Mouse (Mus musculus) thymus, adult 2 months (tissue): ENCODE measurements around the gene Rogdi. TPM values are rescaled to one million over a fixed set of nuclear protein-coding genes. Genes with fewer than 3 reads are reported as not detected.
A peak's percentile ranks its signal among the peaks of the same experiment; 100 is the strongest.

Source experiments
- DNase-seq: peaks from one replicate; pipeline ENCODE4 v3.0.0; 2021
- H3K27ac ChIP-seq: fragments of 200-500 bp; 2 replicates; pipeline ENCODE4 v1.5.1; 2012; ENCODE audit warnings: low read length, control low read depth; ENCODE audit not compliant: control insufficient read depth, insufficient read depth
- H3K27me3 ChIP-seq: fragments of 200-500 bp; 2 replicates; pipeline ENCODE4 v1.6.1; 2012; ENCODE audit warnings: mild to moderate bottlenecking, low read length, moderate library complexity, mixed read lengths; ENCODE audit not compliant: control insufficient read depth, insufficient read depth
- H3K36me3 ChIP-seq: fragments of 200-500 bp; 2 replicates; pipeline ENCODE4 v1.6.1; 2012; ENCODE audit warnings: mild to moderate bottlenecking, low read length, moderate library complexity; ENCODE audit not compliant: control insufficient read depth, insufficient read depth
- H3K4me1 ChIP-seq: fragments of 200-500 bp; replicated peaks from 2 replicates; pipeline ENCODE4 v1.6.1; 2012; ENCODE audit warnings: low read length; ENCODE audit not compliant: control insufficient read depth, insufficient read depth
- H3K4me3 ChIP-seq: fragments of 200-500 bp; 2 replicates; pipeline ENCODE4 v1.5.1; 2012; ENCODE audit warnings: mild to moderate bottlenecking, low read length, control low read depth, moderate library complexity; ENCODE audit not compliant: control insufficient read depth, insufficient read depth
- CTCF ChIP-seq: fragments of 200-500 bp; IDR thresholded peaks from 2 replicates; pipeline ENCODE4 v1.5.1; 2012; ENCODE audit warnings: mild to moderate bottlenecking, control low read depth, low read length, moderate library complexity, borderline replicate concordance; ENCODE audit not compliant: control insufficient read depth, poor library complexity, insufficient read depth; ENCODE audit errors: extremely low read depth
- POLR2A ChIP-seq: fragments of 200-500 bp; IDR thresholded peaks from 2 replicates; pipeline ENCODE4 v1.6.1; 2012; ENCODE audit warnings: mild to moderate bottlenecking, low read length, control low read depth, moderate library complexity; ENCODE audit not compliant: control insufficient read depth, poor library complexity, insufficient read depth; ENCODE audit errors: extremely low read depth
- WGBS: fragments of 180-500 bp; shearing (Covaris S2); methylation state at CpG from one replicate; pipeline ENCODE4 v1.1.7; 2018; 5-methylcytosine and 5-hydroxymethylcytosine counted together
- polyA plus RNA-seq: library from polyadenylated mRNA; depleted of rRNA; stranded (reverse); fragments of >200 nt; gene quantifications from 2 replicates; pipeline ENCODE4 v1.2.3, GENCODE M21; 2012

The Rogdi gene
- polyA plus RNA-seq, 1 experiment, result 142 TPM

DNA sequence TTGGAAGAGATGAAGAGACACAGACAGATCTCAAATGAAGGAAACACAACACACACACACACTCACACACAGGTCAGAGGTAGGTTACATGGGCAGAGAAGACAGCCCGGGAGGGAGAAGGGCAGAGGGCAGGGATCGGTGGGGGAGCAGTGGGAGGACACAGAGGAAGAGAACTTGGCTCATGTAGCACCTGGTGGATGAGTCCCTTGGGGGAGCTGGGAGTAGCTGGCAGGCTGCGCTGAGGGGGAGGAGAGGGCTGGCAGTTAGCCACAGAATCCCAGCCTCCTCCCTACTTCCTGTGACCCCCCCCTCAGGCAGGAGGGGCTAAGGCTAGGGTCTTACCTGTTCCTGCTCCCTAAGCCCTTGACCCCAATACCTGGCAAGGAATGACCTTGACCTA, 15.8 kb downstream of the Rogdi start, which contains the start of gene Sept12:
Gene Sept12 (minus strand): TSS at position 300 of the 400 bp plus-strand sequence.
- H3K36me3 ChIP-seq, result no peaks in the 10 kb centered on the region
- H3K4me3 ChIP-seq, result no peak within 1 kb of the TSS
- no peaks in the 10 kb centered on the region for H3K27me3 ChIP-seq
- WGBS, result 58% methylated on average over 3 of the region's 3 CpGs
- H3K4me1 ChIP-seq, result no peaks in the 10 kb centered on the region
- H3K27ac ChIP-seq, result no peak within 1 kb of the TSS
- TF ChIP-seq CTCF (no peak), POLR2A (no peak)
- no peak for DNase-seq

DNA sequence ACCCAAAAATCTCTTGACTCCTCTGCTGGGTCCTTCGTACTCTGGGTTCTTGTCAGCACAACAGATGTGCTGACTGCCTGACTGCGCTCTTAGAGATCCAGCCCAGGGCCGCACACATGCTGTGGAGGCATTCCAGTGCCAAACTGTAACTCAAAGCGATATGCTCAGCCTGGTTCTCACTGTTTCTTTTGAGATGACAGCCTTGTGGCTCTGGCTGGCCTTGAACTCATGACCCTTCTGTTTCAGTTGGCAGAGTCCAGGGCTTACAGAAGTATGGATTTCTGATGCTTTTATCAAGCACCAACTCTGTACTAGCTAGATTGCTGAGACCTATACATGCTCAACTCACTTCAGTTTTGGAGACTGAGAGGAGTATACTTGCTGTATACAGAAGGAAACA, 20.1 kb downstream of the Rogdi start:
- no peak overlapping the region for H3K4me3 ChIP-seq
- H3K36me3 ChIP-seq, result no peaks in the 10 kb centered on the region
- TF ChIP-seq CTCF, result no peak
- no peak for TF ChIP-seq POLR2A
- no peak overlapping the region for H3K27ac ChIP-seq
- DNase-seq, result no peak
- no peaks in the 10 kb centered on the region for H3K4me1 ChIP-seq
- H3K27me3 ChIP-seq, result no peaks in the 10 kb centered on the region
- 92% methylated on average over 4 of the region's 4 CpGs for WGBS

DNA sequence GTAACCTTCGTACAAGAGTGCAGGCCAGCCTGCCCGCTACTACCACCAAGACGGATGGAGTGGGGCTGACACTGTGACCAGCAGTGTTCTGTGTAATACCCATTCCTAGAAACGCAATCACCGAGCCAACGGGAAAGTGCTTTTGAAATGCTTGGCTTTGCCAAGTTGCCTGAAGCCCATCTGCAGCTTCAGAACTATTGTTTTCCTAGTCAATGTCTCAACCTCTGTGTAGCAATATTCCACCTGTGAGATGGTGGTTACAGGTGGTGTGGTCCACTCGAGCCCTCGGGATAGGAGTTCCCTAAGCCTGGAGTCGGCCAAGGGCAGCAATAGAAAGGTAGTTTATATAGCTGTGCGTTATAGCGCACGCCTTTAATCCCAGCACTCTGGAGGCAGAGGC, 28.6 kb downstream of the Rogdi start:
- Histone ChIP-seq H3K4me1 (no peaks in the 10 kb centered on the region), H3K27me3 (no peaks in the 10 kb centered on the region), H3K36me3 (no peaks in the 10 kb centered on the region), H3K4me3 (no peak overlapping the region), H3K27ac (no peak overlapping the region)
- TF ChIP-seq POLR2A (no peak), CTCF (no peak)
- WGBS, result 96% methylated on average over 12 of the region's 12 CpGs
- DNase-seq, result no peak

DNA sequence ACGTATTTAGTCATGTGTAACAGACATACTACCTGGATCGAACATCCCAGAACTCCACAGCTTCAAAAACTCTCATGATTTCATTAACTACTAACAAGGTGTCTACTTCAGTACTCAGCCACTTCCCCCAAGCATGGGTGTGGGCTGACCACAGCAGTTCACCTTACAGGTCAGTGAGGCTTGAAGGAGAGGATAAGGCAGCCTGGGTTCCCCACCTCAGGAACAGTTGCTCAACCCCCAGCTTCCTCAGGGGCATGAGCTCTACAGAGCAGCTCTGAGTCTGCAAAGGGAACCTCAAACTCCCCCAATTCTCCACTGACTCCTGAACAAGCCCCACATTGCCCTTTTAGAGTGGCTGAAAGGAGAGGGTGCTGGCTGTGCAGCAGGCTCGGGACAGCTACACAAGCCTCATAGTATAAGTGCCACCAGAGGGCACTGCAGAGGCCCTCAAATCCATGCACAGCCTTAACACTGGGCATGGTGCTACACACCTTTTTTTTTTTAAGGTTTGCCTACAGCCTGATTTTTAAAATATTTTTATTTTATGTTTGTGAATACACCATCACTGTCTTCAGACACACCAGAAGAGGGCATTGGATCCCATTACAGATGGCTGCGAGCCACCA, 33.5 kb downstream of the Rogdi start:
- Histone ChIP-seq H3K36me3 (no peaks in the 10 kb centered on the region), H3K4me3 (no peak overlapping the region), H3K27ac (no peak overlapping the region), H3K4me1 (no peaks in the 10 kb centered on the region), H3K27me3 (no peaks in the 10 kb centered on the region)
- TF ChIP-seq POLR2A (no peak), CTCF (peak; percentile 52; the same call in 1 of the 2 replicates)
- WGBS, result 75% methylated on average over 4 of the region's 4 CpGs
- no peak for DNase-seq

DNA sequence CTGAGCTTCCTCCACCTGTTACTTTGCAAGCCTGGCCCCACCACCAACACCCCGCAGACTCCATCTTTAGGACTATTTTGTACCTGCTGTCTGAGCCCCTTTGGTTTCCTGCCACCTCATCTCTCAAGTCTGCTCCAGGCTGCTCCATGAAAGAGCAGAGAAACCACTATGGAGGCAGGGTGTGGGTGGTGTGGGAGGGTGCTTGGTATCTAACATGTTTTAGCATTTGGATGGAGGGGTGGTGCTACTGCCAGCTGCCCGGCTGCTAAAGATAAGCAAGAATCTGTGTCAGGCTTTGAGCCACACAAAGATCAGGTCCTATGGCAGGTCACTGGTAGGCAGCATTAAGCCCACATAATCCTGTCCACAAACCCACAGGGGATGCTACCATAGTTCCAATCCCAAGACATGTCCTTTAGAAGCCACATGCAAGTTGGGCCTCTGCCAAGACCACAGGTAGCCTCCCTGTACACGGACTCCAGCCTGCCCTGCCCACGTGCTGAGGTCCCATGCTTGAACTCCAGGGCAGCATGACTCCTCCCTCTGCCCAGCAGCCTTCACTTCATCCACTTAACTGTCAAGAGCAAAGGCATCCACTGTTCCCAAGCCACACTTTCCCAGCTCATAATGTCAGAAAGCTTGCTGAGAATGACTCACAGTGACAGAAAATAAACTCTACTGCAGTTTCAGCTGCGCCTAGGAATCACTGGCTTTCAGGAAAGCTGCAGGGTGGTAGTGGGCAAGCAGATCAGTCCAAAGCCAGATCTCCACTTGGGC, 34.9 kb downstream of the Rogdi start:
- H3K36me3 ChIP-seq, result no peaks in the 10 kb centered on the region
- H3K27me3 ChIP-seq, result no peaks in the 10 kb centered on the region
- no peak overlapping the region for H3K4me3 ChIP-seq
- peaks cover 4% of the 10 kb centered on the region for H3K4me1 ChIP-seq
- WGBS, result 61% methylated on average over 5 of the region's 5 CpGs
- TF ChIP-seq POLR2A (no peak), CTCF (no peak)
- no peak overlapping the region for H3K27ac ChIP-seq
- DNase-seq, result no peak

DNA sequence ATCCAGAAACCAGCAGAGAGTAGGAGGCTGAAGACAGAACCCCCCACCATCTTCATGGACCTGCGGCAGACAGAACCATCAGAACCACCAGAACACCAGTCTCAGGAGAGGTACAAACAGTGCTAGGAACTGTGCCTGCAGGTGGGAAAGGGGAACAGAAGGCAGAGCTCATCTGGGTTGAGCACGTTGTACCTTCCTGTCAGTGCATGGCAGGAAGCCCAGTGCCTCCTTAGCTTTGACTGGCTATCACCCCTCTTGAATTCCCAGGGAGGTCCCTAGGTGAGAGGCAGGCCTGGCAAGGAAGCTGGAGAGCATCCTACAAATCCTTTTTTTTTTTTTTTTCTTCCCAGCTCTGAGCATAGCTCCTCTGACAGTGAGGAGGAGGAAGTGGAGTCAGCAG, 37.2 kb downstream of the Rogdi start:
- no peak for TF ChIP-seq CTCF
- no peak for TF ChIP-seq POLR2A

More for the DNA sequence above, 37.2 kb downstream of the Rogdi start:
- Histone ChIP-seq H3K27me3 (no peaks in the 10 kb centered on the region), H3K4me3 (no peak overlapping the region), H3K36me3 (no peaks in the 10 kb centered on the region), H3K27ac (no peak overlapping the region), H3K4me1 (peaks cover 8% of the 10 kb centered on the region)
- 68% methylated on average over 2 of the region's 2 CpGs for WGBS
- no peak for DNase-seq
